Mouse (Mus musculus) bone marrow macrophage, adult 2 months (primary cell): ENCODE data around the gene Fam170b. TPM values are rescaled to one million over a fixed set of nuclear protein-coding genes. Genes with fewer than 3 reads are reported as not detected.

Experiments
- H3K27ac ChIP-seq: 2 replicates; pipeline ENCODE4 v1.5.1; 2012; ENCODE audit warnings: low read depth, low read length; ENCODE audit not compliant: insufficient read depth
- H3K4me1 ChIP-seq: 2 replicates; pipeline ENCODE4 v1.6.1; 2012; ENCODE audit warnings: low read length; ENCODE audit not compliant: control insufficient read depth, insufficient read depth
- H3K4me3 ChIP-seq: 2 replicates; pipeline ENCODE4 v1.5.1; 2012; ENCODE audit warnings: mild to moderate bottlenecking, low read length, moderate library complexity; ENCODE audit not compliant: insufficient read depth
- CTCF ChIP-seq: IDR thresholded peaks from 2 replicates; pipeline ENCODE4 v1.5.1; 2012; ENCODE audit warnings: low read depth, mild to moderate bottlenecking, low read length, moderate library complexity
- POLR2A ChIP-seq: IDR thresholded peaks from 2 replicates; pipeline ENCODE4 v1.6.1; 2012; ENCODE audit warnings: mild to moderate bottlenecking, low read depth, low read length, borderline replicate concordance
- polyA plus RNA-seq: library from polyadenylated mRNA; stranded (reverse); fragments of >200 nt; gene quantifications from 2 replicates; pipeline ENCODE4 v1.2.4, GENCODE M21; 2012; ENCODE audit not compliant: missing spikeins, insufficient read depth, insufficient read length

The Fam170b gene
- polyA plus RNA-seq, 1 experiment, result not detected

DNA sequence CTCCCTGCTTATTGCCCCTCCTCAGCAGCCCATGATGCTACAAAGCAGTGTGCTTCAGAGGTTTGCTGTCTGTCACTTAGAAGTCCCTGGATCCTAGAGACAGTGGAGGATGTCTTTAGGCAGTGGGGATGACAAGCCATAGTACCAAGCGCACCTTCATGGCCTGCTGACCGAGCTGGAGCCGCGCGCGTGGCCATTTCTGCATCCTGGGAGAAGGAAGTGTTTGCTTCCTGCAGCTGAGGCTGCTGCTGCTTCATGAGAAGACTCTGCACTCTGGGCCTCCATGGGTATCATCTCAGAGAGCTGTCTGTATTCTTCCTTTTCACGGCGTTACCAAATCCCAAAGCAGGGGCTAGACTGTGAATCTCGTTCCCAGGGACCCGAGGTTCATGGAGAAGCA, 24.6 kb downstream of the Fam170b start:
- no peak for TF ChIP-seq CTCF
- H3K4me3 ChIP-seq, result no peak overlapping the region
- peaks cover 6% of the 10 kb centered on the region for H3K4me1 ChIP-seq
- H3K27ac ChIP-seq, result no peak overlapping the region

DNA sequence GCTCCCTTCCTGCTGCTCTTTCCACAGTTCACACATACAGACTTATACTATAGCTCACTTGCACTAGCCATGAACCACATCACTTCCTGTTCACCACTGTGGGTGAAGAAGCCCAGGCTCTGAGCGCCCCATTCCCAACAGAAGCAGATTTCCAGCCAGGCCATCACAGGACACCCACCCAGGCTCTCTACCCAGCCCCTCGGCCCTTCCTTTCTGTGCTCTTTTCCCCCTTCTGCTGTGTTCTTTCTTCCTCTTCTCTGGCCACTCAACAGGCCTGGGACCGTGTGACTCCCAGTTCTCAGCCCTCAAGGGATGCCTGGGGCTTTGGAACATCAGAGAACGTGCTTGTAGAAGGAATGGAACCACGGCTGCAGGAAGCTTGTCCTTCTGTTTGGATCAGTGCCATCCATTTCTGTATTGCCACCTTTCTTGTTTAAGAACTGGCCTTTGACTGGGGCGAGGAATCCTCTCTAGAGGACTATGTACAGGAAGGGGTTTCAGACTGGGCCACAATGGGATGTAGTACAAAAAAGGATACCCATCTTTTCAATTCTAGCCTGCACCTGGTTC, 25.3 kb downstream of the Fam170b start:
- H3K27ac ChIP-seq, result no peak overlapping the region
- no peak overlapping the region for H3K4me3 ChIP-seq
- H3K4me1 ChIP-seq, result peaks cover 6% of the 10 kb centered on the region
- TF ChIP-seq CTCF, result no peak
- TF ChIP-seq POLR2A, result no peak

DNA sequence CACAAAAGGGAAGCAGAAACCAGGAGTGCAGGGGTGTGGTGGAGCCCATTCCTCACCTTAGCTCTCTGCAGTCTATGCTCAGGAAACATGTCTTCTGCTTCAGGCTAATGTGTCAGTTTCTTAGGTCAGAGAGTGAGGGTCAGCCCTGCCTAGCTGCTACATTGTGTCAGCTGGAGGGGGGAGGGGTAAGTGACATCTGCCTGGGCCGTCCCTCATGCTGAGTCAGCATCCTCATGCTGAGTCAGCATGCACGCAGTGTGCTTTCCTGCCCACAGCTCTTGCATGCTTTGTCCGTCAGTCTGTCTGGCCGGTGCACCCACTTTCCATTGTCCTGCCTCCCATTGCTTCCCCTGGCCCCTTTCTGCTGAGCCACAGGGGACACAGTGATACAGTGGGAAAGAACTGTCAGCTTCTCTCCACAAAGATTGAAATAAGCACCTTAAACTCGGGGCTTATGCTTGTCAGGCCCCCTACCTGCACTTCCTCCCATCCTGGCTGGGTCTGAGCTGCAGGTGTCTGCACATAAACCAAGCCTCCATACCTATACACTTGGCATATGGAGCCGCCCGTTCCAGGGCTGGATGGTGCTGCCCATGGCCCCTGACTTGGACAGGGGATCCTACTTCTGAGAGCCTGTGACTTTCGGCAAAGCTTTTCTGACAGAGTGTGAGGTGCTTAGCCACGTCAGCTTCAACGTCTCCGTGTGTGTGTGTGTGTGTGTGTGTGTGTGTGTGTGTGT, 26.2 kb downstream of the Fam170b start:
- H3K27ac ChIP-seq, result no peak overlapping the region
- H3K4me1 ChIP-seq, result peaks cover 6% of the 10 kb centered on the region
- TF ChIP-seq POLR2A, result no peak
- TF ChIP-seq CTCF, result no peak
- H3K4me3 ChIP-seq, result no peak overlapping the region

DNA sequence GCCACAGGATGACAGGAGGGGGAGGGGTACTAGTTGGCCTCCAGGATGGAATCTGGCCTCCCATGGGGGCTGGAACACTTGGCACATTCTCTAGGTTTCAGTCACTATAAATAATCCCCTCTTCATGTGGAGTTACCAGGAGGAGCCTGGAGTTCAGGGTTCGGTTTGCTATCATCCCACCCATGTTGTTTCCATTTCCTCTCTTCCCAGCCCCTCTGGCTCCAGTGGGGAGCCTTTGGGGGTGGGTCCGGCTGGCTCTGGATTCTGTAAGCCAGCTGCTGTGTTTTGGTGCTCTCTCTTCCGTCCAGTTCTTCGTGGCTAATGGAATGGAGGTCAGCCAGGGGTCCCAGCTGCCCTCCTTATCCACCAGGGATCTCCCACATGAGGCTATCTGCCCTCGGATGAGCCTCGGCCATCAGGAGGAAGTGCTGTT, 27.4 kb downstream of the Fam170b start:
- Histone ChIP-seq H3K4me3 (no peak overlapping the region), H3K4me1 (peaks cover 6% of the 10 kb centered on the region), H3K27ac (no peak overlapping the region)
- no peak for TF ChIP-seq CTCF
- no peak for TF ChIP-seq POLR2A

DNA sequence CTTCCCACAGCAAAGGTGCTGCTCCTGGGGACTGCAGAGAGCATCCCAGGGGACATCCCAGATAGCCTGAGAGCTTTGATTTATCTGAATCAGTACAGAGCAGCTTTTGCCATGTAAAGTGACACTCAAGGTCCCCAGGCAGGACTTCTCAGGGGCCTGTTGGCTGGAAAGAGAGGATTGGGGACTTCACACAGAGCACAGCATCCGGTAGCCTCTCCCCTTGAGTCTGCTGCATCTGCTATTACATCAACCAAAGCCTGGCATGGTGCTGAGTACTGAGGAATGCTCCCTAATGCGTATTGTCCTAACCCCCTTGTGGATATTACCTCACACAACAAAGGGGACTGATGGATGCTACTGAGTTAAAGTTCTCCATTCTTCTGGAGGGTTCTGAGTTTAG, 27.9 kb downstream of the Fam170b start:
- Histone ChIP-seq H3K4me1 (peaks cover 6% of the 10 kb centered on the region), H3K4me3 (no peak overlapping the region), H3K27ac (no peak overlapping the region)
- no peak for TF ChIP-seq CTCF
- no peak for TF ChIP-seq POLR2A

DNA sequence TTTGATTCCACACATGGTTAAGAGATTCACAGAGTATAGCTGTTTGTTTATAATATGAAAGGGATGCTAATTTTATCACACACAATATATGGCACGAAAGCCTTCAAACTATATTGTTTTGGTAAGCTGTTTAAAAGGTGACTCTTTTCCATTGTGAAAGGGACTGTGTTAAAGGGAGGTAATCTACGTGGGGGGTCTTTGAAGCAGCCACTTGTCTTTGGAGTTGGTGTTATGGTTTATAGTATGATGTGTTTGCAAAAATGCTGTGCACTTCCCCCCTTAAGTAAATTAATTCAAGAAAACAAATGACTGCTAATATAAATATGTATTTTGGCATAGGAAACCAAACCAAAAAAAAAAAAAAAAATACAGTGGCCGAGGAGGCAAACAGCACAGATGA, 31.6 kb downstream of the Fam170b start:
- no peak overlapping the region for H3K27ac ChIP-seq
- H3K4me3 ChIP-seq, result no peak overlapping the region
- TF ChIP-seq CTCF, result no peak
- TF ChIP-seq POLR2A, result no peak
- no peaks in the 10 kb centered on the region for H3K4me1 ChIP-seq

DNA sequence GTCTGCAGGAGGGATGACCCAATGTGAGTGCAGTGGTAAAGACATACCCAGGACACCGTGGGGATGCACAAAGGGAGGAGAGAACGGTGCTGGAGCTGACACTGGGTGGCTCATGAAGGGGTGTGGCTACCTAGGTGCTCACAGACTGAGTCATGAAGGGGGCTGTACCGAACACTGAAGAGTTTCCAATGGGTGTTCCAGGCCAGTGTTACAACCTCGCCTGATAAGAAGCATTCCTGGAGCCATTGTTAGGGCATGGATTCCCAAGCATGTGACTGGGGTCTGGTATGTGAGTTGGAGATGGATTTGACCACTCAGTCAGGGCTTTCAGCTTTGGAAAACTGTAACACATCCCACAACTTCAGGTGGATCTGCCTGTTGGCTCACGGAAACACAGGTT, 38.2 kb downstream of the Fam170b start:
- no peak for TF ChIP-seq POLR2A
- no peak for TF ChIP-seq CTCF
- H3K4me1 ChIP-seq, result no peaks in the 10 kb centered on the region

DNA sequence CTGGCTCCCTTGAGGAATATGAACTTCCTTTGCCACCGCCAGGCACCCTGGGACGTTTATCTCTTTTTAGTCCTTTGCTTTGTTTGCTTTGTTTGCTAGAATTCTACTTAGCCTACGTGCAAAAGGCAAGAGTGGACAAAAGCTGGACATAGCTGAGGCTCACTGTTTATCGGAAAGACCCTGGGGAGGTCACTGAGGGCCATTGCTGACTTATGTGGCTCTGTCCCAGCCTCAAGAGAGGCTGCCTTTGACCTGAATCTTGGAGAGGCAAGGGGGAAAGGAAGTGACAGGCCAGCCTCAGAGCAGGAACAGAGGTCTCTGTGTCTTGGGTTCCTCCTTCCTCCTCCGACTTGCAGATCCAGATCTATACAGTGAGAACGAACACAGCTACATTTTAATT, 43.8 kb downstream of the Fam170b start:
- no peaks in the 10 kb centered on the region for H3K4me1 ChIP-seq
- H3K4me3 ChIP-seq, result no peak overlapping the region
- no peak overlapping the region for H3K27ac ChIP-seq
- no peak for TF ChIP-seq CTCF

More for the DNA sequence above, 38.2 kb downstream of the Fam170b start:
- no peak overlapping the region for H3K4me3 ChIP-seq
- no peak overlapping the region for H3K27ac ChIP-seq

DNA sequence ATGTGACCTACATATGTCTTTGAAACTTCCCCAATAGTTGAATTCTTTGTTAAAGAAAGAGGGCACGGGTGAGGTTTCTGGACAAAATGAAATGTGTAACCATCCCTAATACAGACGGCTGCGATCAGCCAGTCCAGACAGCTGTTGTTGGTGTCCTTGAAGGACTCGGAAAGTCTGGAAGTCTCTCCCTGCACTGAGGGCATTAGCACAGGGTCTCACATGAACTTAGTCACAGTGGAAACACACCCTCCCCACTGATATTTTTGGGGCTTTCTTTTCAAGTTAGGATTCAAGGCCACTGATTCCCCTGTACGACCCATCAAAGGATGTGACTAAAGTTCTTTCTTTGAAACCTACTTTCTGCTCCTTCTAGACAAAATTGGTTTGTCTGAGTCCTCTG, 46.6 kb downstream of the Fam170b start:
- TF ChIP-seq CTCF (no peak), POLR2A (no peak)
- Histone ChIP-seq H3K4me3 (no peak overlapping the region), H3K4me1 (no peaks in the 10 kb centered on the region), H3K27ac (no peak overlapping the region)

DNA sequence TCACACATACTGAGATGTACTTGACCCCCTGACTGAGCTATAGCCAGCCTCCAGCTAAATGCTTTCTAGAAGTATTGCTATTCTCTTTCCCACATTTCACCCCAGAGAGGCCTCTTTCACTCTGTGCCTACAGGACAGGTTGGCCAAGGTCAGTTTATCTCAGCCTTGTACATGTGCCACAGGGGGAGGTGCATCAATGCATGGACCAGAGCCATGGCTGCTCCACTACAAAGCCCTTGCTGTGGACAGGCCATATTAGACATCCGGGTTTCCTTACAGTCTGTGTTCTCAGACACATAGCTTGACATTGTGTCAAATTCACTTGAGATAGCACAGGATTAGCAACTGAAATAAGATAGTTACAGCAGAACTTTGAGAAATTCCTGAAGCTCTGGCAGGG, 47.9 kb downstream of the Fam170b start:
- no peaks in the 10 kb centered on the region for H3K4me1 ChIP-seq
- H3K27ac ChIP-seq, result no peak overlapping the region
- no peak overlapping the region for H3K4me3 ChIP-seq
- no peak for TF ChIP-seq CTCF

Other genes starting within 250 kb of the Fam170b start
- gene Prrxl1, start 234.6 kb upstream of the Fam170b start, polyA plus RNA-seq, result not detected in 2 replicates
- not detected in 2 replicates for gene 3425401B19Rik, start 148.7 kb upstream of the Fam170b start, polyA plus RNA-seq
- gene Tmem273, start 48.0 kb upstream of the Fam170b start, polyA plus RNA-seq, result 18.1 and 27.9 TPM in 2 replicates
- not detected in 2 replicates for gene Vstm4, start 22.8 kb downstream of the Fam170b start, polyA plus RNA-seq
- gene Lrrc18, start 157.4 kb downstream of the Fam170b start, polyA plus RNA-seq, result not detected in 2 replicates